Mouse (Mus musculus) heart, postnatal 0 days (tissue): ENCODE measurements at regions not wholly inside any gene's neighbourhood (a gene's known extent, or its start where the extent isn't known, plus 50 kb on each side); places are given as distances from the start of the nearest gene placed in this dataset.

Experiments
- CTCF ChIP-seq: IDR thresholded peaks from 2 replicates; pipeline ENCODE4 v1.5.1; 2016; ENCODE audit warnings: antibody characterized with exemption, control low read depth, low read depth
- EP300 ChIP-seq: IDR thresholded peaks from 2 replicates; pipeline ENCODE4 v1.6.1; 2016; ENCODE audit warnings: antibody characterized with exemption, low read depth

DNA sequence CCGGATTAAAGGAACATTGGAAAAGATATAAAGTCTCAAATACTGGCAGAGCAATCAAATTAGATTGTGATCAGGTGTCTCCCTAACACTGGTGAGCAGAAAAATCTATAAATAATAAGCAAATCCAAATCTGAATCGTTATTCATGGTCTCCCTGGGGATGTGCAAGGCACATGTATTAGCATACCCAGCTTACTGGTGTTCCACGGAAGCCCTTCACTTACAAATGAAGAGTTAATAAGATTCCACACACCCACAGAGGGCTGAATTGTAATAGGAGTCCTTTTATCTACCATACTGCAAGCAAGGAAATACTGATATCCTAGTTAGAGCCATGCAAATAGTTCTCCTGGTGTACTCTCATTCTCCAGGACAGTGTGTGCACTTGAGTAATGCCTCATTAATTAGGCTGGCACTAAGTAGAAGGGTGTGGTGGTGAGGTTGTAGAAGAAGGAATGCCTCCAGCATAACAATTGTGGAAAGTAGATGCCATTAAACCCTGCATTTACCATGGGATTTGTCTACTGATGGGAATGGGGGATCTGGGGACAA, 540.8 kb downstream of the Adra2a start:
- TF ChIP-seq CTCF, result no peak
- no peak for TF ChIP-seq EP300
